Mouse (Mus musculus): ENCODE data around the gene Nudt4.
"Not testable (repeated sequence)": the region's sequence is repeated elsewhere in the genome, so short reads cannot be mapped to it uniquely, and the experiment has no call there.

Nudt4 gene

DNA sequence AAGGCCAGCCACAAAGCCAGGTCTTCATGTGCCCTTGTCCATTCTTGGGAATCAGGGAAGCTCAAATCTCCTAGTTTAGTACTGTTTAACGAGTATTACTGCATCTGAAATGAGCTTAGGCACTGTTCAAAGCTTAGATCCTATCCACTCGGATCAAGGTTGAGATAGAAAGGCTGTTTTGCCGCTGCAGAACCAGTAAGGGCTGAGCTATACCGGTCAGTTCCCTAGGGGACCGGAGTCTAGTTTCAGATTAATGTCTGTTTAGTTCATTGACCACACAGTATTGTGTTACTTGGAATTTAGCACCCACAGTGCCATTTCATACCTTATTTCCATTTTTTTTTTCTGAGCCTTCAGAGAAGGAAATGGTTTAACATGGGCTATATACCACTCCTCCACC is 3.6 kb upstream of the Nudt4 start:
- no peak for DNase-seq (ENCODE audit: low spot score)

DNA sequence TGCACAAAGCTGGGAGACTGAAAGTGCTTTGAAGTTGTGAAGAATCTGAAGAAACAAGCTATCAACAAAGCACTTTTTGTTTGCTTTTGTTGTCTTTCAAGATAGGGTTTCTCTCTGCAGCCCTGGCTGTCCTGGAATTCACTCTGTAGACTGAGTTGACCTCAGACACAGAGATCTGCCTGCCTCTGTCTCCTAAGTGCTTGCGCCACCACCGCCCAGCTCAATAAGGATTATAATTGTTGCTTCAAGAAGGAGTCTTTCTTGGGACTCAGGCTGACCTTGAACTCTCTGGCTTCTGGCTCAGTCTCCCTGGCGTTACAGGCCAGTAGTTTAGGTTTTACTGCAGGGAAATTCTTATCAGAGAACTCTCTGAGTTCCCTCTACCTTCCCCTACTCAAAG is 2.8 kb upstream of the Nudt4 start:
- no peak for DNase-seq (ENCODE audit: low spot score)

DNA sequence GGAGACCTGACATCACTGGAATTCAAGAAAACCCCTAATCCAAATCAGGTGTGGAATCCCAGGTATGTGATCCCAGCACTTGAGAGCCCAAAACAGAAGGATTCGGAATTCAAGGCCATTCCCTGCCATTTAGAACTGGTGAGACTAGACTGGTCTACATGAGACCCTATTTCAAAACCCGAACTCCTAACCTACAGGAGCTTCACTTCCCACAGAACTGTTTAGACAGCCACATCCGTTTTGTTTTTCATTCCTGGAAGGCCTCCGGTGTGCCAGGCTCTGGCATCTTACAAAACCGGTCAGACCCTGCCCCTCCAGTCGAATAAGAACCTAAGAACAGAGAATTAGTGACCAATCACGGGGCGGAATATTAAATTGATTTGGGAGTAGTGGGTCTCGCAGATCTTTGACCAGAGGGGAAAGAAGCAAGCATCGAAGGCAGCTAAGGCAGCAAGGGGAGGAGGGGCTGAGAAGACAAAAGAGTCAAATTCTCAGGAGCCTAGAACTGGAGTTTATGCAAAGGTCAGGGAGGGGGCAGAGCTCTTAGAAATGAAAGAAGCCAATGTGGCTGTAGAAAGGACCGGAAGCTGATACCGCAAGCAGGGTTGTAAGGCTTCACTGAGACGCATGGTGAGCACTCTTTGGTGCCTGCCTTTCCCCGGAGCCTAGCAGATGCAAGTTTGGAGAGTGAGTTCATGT is 1.4 kb upstream of the Nudt4 start:
- no peak for DNase-seq (ENCODE audit: low spot score)

DNA sequence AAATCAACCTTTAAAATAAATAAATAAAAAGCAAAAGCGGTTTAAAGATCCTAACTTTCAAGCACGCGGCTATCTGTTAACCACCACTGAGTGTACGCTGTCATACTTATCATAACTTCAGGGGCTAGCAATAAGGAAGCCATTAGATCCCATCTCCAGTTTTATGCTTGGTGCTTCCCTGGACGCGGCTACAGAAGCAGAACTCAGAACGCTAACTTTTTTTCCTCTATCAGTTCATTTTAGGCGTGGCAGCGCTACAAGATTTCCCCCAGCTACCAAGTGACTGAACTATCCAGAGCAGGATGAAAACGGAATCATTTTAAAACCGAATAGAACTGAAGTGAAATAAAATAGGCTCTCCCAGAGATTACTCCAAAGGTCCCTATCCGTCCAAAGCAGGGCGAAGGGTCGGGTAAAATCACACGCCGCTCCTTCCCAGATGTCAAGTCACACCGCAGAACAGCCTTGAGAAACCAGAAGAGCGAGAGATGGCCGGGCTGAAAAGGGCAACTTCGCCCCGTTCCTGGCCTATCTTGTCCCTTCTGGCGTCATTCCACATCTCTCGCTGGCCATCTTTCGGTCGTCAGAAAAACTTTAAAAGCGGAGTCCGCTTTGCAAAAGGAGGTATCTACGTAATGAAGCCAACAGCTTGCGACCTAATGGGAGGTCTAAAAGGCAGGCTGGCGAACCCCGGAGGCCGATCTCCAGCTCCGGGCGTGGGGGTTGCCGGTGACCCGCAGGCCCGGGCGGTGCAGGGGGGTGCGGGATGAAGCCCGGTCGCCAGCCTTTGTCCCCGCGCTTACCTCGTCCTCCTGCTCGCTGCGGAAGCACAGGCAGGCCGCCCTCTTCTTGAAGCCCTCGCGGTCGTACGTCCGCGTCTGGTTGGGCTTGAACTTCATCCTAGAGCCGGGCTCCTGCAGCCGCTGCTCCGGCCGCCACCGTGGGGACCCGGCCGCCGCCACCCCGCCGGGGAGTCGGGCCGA is 796 bp downstream of the Nudt4 start:
- DNase-seq (ENCODE audit: low spot score) = peak; percentile 59

DNA sequence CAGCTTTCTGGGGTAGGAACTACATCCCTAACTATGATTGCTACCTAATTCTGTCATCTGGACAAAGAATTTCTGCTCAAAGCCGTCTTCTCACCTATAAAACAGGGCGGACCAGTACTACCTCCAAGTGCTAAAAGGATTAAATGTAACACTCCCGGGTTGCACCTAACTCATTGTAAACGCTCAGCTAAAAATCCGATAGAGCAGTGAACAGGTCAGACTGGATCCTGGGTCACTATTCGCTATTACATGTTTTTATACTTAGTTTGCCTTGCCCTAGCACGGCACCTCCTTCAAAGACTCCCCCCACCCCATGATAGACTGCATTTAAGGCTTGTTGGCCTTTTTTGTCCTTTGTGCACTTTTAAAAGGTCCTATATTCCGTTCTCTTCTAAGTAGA is 1.6 kb downstream of the Nudt4 start:
- no peak for DNase-seq (ENCODE audit: low spot score)

DNA sequence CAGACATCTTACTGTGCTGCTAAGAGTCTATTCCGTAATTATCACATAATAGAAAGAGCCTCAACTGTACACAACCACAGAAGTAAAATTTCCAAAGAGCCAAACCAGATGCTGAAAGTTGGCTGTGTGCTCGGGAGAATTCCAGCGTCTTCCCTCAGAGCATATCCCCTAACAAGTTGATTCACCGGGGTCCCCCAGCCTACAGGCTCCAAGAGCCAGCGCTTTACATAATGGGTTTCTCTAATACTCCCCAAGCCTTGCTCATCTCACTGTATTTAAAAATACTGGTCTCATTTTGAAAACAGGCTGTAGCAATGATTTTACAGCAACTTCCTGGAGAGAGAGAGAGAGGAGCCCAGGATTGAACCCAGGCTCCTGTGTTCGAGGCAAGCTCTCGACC is 2.3 kb downstream of the Nudt4 start:
- no peak for DNase-seq (ENCODE audit: low spot score)

DNA sequence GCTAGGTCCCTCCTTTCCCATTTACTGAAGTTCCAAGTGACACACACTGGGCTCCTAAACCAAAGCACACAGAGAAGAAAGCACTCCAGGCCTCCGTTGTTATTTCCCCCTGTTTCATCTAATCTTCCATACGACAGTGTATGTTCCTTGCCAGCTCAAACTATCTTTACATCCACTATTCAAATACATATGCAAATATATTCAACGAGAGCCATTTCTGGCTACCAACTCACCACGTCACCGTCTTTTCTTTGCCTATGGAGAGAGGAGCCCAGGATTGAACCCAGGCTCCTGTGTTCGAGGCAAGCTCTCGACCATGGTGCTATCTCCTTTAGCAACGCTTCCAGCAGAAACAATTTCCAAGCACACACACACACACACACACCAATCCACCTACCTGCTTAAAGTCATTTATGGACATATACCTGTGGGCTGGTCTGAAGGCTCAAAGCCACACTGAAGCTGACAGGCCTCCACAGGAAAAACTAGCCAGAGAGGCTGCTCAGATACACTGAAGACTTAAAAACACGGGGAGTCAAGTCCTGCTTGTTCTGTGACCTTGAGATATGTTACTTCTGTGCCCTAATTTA is 3.5 kb downstream of the Nudt4 start:
- DNase-seq (ENCODE audit: low spot score) = no peak

DNA sequence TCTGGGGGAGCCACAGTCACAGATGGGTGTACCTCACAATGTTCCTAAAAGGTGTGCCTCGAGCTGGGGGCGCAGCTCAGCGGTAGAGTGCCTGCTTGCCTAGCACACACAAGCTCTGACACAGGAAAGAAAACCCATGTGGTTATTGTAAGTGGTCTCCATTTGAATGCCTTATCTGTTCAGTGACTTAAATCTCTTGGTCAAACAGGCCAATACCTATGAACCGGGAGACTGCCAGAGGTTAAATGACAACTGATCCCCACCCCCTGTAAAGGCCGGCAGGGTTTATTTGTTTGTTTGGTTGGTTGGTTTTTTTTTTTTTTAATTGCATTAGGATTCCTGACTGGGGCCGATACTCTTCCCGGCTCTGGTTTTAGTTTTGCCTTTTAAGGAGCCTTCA is 4.5 kb downstream of the Nudt4 start:
- no peak for DNase-seq (ENCODE audit: low spot score)

DNA sequence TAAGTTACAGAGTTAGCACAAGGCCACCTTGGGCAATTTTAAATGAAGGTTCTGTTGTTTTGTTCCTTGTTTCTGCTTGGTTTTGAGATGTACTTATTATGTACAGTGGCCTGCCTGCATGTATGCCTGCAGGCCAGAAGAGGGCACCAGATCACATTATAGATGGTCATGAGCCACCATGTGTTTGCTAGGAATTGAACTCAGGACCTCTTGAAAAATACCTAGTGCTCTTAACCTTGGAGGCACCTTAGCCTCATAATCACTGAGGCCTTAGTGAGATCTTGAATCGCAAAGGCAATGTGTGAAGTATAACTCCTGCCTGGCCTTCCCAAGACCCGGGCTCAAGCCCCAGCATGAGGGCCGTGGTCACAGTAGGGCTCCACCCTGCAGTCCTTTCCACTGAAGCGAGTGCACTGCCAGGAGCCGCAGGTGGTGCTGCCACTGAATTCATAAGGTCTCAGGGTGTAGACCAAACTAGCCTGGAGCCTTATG is 6.6 kb downstream of the Nudt4 start:
- DNase-seq (ENCODE audit: low spot score) = no peak

DNA sequence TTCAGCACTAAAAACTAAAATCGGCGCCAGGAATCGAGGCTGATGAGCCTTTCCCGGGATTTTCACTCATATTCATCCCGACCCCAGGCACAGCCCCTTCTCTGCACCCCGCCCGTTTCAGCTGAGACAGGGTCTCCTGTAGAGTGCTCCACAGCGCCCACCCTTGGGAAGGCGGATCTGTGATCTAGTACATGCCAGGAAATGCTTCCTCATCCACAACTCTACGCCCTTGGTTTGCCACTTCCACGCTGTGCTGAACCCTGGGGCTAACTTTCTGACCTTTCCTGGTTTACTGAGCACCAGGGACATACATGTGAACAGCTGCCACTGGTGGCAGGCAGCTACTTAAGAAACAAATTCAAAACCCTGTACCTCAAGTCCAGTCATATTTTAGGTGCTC is 8.1 kb downstream of the Nudt4 start:
- DNase-seq (ENCODE audit: low spot score) = no peak

DNA sequence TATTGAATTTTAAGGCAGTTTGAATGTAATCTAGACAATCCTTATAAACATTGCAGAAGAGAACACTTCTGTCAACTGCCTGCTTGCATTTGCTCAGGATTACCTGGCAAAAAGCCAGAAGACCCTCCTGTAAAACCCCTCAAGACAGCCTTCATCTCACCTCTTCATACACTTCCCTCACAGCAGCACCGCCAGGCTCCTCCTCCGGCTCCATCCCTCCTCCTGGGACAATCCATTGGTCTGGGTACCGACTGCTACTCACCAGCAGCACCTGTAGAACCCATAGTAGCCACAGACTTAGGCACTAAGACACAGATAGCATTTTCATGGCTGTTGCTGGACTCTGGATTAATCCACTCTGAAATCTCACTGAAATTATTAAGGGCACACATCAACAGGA is 11.6 kb downstream of the Nudt4 start:
- no peak for DNase-seq (ENCODE audit: low spot score)

DNA sequence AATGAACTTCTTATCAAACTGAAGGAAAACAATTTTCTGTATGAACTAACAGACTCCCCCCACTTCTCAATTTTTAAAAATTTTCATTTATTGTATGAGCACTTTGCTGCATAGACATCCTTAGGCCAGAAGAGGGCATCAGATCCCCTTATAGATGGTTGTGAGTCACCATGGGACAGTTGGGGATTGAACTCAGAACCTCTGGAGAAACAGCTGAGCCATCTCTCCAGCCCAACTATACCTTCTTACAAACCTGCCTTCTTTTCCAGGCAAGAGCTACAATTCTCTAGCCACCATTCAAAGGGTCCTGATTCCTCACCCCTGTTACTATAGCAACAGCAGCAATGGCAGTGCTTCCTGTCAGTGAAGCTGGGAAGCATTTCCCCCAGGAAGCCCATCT is 12.2 kb downstream of the Nudt4 start:
- DNase-seq (ENCODE audit: low spot score) = no peak

DNA sequence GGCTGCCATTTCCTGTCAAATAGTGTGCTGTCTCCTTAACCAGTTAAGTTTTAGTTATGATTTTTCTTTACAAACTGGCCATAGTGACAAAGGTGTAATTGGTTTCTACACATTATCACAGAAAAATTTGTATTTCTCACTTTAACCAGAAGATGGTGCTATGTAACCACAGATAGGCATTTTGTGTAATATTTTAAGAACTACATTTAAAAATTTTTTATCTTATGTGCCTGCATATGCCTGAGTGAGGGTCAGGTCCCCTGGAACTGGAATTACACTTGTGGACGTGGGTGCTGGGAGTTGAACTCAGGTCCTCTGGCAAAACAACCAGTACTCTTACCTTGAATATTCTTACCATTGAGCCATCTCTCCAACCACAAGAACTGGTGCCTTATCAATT is 13.4 kb downstream of the Nudt4 start:
- DNase-seq (ENCODE audit: low spot score) = no peak

DNA sequence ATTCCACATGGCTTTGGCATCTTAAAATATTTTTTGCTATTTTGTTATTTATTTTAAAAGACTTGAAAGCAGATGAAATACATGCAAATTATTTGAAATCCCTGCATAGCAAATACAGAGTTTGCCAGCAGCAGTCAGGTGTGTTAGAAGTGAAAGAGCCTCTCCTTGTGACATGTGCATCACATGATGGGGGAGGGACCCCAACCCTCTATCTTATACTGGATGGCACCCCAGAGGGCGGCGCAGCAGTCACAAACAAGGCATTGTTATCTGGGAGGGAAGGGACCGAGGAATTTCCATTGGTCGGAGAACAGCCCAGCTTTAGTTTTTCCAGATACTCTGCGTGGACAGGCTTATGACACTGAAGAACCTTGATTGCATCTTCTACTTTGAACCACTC is 14.9 kb downstream of the Nudt4 start:
- not testable (repeated sequence) for DNase-seq (ENCODE audit: low spot score)

DNA sequence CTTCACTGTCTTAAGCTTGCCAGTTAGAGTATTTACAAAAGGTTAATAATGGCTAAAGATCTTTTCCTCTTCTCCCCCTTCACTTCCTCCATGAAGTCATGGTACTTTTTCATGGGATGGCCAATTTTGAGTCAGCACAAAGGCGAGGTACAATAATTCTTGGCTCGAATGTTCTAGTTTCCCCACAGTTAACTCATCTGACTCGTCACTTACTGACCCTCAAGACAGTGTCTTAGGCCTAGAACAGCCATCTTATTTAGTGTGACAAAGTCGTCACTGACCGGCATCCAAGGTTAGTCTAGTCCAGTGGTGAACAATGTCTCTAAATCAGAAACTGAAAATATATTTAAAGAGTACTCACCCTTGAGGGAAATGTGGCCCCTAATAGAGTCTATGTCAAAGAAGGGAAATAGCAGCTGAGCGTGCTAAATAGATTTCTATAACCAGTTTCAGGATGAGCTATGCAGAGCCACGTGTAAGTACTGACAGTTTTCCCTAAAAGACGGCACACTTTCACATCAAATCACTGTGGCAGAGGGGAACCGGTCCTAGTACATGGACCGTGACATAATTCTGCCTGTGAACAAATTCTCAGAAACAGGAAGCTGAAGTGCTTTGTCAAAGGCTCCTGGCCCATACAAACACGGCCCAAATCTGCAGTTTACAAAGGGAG is 15.7 kb downstream of the Nudt4 start:
- no peak for DNase-seq (ENCODE audit: low spot score)

DNA sequence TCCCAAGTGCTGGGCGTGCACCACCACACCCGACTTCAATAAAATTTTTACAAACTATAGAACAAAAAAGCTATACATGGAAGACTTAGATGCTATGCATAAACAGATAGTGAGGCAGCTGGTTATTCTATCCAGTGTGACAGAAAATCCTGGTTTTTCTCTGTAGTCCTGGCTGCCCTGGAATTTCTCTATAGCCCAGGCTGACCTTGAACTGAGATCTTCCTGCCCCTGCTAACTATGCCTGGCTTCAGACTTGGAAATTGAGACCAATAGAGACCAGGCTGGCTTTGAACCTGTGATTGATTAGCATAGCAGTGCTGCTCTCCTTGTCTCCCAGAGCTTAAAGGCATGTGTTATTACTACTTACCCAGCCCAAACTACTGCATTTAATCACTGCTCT is 17.8 kb downstream of the Nudt4 start:
- DNase-seq (ENCODE audit: low spot score) = no peak

DNA sequence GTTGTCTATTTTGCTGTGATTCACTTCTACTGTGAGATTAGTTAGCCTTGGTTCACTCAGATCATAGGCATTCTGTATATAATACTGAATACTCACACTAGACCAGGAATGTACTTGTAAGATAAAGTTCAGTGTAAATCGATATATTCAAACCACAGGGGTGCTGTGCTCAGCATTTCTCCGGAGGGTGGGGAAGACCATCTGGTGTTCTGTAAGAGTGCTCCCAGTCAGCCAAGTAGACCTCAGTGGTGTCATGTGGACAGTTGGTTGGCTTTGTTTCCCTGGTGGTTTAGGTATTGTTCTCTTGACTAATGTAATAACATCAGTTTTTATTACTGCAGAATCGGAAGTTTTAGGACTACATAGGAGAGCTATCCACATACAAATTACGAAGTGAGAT is 18.9 kb downstream of the Nudt4 start:
- DNase-seq (ENCODE audit: low spot score) = no peak

DNA sequence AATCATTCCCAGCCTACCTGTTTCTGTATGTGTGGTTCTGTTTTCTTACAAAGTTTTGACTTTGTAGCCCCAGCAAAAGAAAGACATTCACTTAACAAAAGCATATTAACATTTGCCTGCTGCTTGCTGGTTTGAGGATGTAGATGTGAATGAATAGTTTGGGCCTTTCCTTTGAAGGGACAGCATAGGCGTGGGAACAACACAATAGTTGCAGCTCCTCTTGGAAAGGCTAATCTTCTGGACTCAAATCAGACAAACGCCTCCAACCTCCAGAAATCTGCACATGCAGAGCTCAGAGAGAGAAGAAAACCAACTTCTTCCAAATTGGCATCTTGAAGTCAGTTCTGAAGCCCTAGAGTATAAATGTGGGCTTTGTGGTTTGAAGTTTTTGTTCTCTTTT is 19.3 kb downstream of the Nudt4 start:
- DNase-seq (ENCODE audit: low spot score) = no peak

DNA sequence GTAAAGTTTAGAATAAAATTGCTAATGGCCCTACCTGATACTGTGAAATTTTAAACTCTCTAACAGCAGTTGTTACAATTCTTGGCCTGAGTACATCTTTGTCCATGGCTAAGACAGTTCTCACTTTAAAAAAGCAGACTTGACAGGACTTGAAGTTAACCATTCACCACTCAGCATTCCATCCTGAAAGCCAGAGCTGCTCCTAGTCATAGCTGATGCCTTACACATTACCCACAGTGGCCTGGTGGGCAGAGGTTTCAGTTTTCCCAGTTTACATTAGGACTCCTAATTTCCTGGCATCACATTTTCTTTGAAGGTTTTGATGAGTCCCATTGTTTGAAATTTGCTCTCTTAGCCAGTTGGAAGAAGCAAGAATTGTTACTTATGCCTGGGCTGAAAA is 19.9 kb downstream of the Nudt4 start:
- DNase-seq (ENCODE audit: low spot score) = no peak

DNA sequence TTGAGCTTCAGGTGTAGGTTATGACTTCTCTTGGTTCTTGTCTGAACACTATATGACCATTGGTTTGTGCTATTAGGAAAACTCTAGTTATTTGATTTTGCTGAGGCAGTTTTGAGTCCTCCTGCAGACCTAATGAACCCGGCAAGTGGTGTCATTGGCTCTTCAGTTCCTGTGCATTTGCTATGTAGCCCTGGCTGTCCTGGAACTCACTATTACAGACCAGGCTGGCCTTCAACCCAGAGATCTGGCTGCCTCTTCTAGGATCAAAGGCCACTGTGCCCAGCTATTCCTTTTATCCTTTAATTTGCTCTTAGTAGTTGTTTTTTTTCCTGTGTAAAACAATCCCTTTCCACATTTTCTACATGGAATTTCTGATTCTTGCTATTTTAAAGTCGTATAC is 20.6 kb downstream of the Nudt4 start:
- no peak for DNase-seq (ENCODE audit: low spot score)

DNA sequence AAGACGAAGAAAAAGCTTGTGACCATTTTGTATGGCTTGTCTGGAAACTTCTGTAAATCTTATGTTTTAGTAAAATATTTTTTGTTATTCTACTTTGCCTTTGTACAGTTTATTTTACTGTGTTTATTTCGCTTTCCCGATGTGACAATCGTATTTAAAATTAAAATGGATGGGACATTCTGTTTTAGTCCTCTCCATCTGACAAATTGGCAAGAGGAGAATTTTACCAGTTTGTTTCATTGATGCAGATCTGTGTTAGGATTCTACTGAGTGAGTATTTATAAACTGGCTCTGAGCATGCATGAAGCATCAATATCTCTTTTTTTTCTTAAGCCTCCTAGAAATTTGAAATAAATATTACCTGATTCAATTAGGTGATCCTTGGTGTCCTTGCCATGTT is 21.0 kb downstream of the Nudt4 start:
- DNase-seq (ENCODE audit: low spot score) = no peak

DNA sequence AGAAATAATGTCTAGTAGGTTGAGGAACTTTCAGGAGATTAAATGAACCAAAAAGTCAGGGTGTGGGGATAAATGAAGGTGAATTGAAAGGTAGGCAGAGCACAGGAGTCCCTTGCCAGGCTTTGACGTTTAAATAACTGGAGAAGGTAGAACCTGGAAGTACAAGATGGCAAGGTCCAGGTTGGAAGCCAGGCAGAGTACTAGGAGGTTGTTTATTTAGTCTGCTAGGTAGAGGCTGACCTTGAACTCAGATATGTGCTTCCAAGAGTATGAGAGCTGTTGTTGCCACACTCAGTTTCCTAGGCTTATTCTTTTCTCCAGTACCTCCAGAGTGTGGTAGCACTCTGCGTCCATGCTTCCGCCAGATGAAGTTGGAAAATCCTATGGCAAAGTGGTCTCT is 24.1 kb downstream of the Nudt4 start:
- no peak for DNase-seq (ENCODE audit: low spot score)

Data from yolk sac, embryonic 10.5 days (tissue).